Mouse (Mus musculus): ENCODE data around the gene Gm21964. TPM values are rescaled to one million over a fixed set of nuclear protein-coding genes. Genes with fewer than 3 reads are reported as not detected.

The Gm21964 gene
- polyA plus RNA-seq, 1 experiment from 2014 or later = not detected

DNA sequence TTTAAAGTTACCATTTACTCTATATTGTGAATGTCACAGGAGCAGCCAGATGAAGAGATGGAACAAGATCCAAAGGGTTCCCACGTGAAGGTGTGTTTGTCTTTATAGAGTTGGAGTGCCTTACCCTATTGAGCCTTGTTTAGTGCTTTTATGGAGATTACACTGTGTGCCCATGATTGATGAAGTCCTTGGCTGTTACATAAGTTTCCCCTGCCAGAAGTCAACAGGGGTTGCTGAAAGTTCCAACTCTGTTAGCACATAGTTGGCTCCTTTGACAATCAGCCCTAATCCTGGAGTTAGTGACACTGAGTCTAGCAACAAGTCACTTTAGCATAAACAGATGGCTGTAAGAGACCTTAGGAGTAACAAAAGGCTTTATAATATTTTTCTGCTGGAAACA lies 9.1 kb upstream of the Gm21964 start:
- Histone ChIP-seq H3K4me2 (no peak overlapping the region), H3K9me3 (peaks cover 21% of the 10 kb centered on the region), H3K4me3 (no peak overlapping the region), H3K9ac (no peak overlapping the region), H3K27me3 (no peaks in the 10 kb centered on the region), H3K27ac (no peak overlapping the region), H3K36me3 (peaks cover 42% of the 10 kb centered on the region), H3K4me1 (replicated peaks) (no peaks in the 10 kb centered on the region)
- WGBS = 60% methylated on average over 1 of the region's 1 CpGs
- no peak for ATAC-seq (ENCODE audit: low FRiP score)

DNA sequence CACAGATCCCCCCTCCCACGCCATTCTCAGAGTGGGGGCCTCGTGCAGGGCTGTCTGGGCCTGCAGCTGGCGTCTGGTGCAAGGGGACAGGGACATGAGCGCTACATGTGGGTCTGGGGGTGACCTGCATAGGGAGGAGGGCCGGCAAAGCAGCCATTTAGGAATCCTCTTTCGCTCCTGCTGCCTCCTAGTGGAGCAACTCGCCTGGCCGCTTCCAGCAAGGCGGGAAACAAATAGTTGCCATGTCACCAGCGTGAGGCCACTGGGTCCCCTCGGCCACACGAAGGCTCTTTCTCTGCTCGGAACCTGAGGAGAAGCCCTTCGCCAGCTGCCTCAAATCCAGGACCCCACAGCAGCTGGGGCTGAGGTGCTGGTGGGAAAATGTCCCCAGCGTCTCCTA lies 669 bp downstream of the Gm21964 start:
- H3K4me3 ChIP-seq = no peak overlapping the region
- no peaks in the 10 kb centered on the region for H3K27me3 ChIP-seq
- no peaks in the 10 kb centered on the region for H3K4me1 ChIP-seq (replicated peaks)
- H3K4me2 ChIP-seq = no peak overlapping the region
- H3K27ac ChIP-seq = no peak overlapping the region
- no peaks in the 10 kb centered on the region for H3K9me3 ChIP-seq
- WGBS = 84% methylated on average over 15 of the region's 15 CpGs
- no peak overlapping the region for H3K9ac ChIP-seq
- no peaks in the 10 kb centered on the region for H3K36me3 ChIP-seq
- ATAC-seq (ENCODE audit: low FRiP score) = no peak

- WGBS = 95% methylated on average over 3 of the region's 3 CpGs
- Histone ChIP-seq H3K9me3 (no peaks in the 10 kb centered on the region), H3K36me3 (no peaks in the 10 kb centered on the region), H3K4me2 (no peak within 1 kb of the TSS), H3K27ac (no peak within 1 kb of the TSS), H3K9ac (no peak within 1 kb of the TSS), H3K27me3 (no peaks in the 10 kb centered on the region), H3K4me1 (replicated peaks) (no peaks in the 10 kb centered on the region), H3K4me3 (no peak within 1 kb of the TSS)
- no peak for ATAC-seq (ENCODE audit: low FRiP score)
These were observed 1.6 kb downstream of the Gm21964 start, which contains the start of gene Gm17720 for GRCm38 (mm10) chr8:110102653-110103052. TSS of gene Gm17720 (minus strand) at chr8:110102753.

GRCm38 (mm10) chr8:110119715-110120114 lies 18.7 kb downstream of the Gm21964 start:
- ATAC-seq (ENCODE audit: low FRiP score) = no peak
- Histone ChIP-seq H3K36me3 (no peaks in the 10 kb centered on the region), H3K4me3 (no peak overlapping the region), H3K9me3 (no peaks in the 10 kb centered on the region), H3K27ac (no peak overlapping the region), H3K9ac (no peak overlapping the region), H3K4me1 (replicated peaks) (no peaks in the 10 kb centered on the region), H3K27me3 (no peaks in the 10 kb centered on the region), H3K4me2 (no peak overlapping the region)
- WGBS = 39% methylated on average over 6 of the region's 6 CpGs

DNA sequence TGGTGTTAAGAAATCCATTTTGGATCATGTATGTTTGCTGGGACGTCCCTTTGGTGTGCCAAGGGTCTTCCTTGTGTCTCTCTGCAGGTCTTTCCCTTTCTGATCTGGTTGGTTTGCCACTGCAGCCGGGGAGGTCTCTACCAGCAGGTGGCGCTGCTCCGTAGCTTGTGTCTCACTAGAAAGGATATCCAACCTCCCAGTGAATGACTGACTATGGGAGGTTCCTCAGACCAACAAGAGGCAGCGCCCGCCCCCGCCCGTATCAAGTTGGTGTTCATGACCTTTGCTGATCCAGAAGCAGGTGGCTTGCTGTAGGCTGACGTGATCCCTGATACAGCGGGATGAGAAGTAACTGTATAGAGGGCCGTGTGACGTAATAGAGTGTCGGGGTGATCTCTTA lies 29.5 kb downstream of the Gm21964 start:
- H3K36me3 ChIP-seq = no peaks in the 10 kb centered on the region
- 25% methylated on average over 13 of the region's 13 CpGs for WGBS

DNA sequence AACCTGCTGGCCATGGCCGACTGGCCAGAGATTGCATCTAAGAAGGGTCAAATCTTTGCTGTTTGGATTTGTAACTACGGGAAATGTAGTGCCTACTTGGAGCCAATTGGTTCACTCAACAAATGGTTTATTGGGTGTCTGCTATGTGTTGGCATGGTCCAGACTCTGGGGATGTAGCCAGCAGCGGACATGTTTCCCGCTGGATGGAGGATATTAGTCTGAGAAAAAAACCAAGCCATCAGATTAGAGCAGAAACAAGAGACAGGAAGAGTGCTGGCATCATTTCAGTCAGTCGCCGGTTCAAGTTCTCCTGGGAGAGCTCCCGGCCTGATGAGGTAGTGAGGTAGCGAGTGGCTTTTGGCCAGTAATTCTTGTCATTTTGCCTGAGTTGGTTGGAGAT lies 33.2 kb downstream of the Gm21964 start:
- 94% methylated on average over 8 of the region's 8 CpGs for WGBS
- Histone ChIP-seq H3K9me3 (no peaks in the 10 kb centered on the region), H3K4me1 (replicated peaks) (no peaks in the 10 kb centered on the region), H3K9ac (no peak overlapping the region), H3K36me3 (no peaks in the 10 kb centered on the region), H3K4me3 (no peak overlapping the region), H3K4me2 (no peak overlapping the region), H3K27me3 (no peaks in the 10 kb centered on the region), H3K27ac (no peak overlapping the region)
- no peak for ATAC-seq (ENCODE audit: low FRiP score)

More for the DNA sequence above, 29.5 kb downstream of the Gm21964 start:
- no peaks in the 10 kb centered on the region for H3K9me3 ChIP-seq
- peak overlapping the region; percentile 35; the same call in 1 of the 2 replicates for H3K4me2 ChIP-seq
- H3K27me3 ChIP-seq = no peaks in the 10 kb centered on the region
- peak; percentile 24; the same call in 1 of the 2 replicates for ATAC-seq (ENCODE audit: low FRiP score)
- H3K4me1 ChIP-seq (replicated peaks) = no peaks in the 10 kb centered on the region
- no peak overlapping the region for H3K9ac ChIP-seq
- H3K4me3 ChIP-seq = no peak overlapping the region; the same call in 1 of the 2 replicates
- no peak overlapping the region for H3K27ac ChIP-seq

- Histone ChIP-seq H3K9me3 (no peaks in the 10 kb centered on the region), H3K4me1 (replicated peaks) (no peaks in the 10 kb centered on the region), H3K36me3 (no peaks in the 10 kb centered on the region), H3K4me2 (no peak overlapping the region), H3K4me3 (no peak overlapping the region), H3K9ac (no peak overlapping the region), H3K27ac (no peak overlapping the region), H3K27me3 (no peaks in the 10 kb centered on the region)
- WGBS = 67% methylated on average over 7 of the region's 7 CpGs
- no peak for ATAC-seq (ENCODE audit: low FRiP score)
These were observed 34.5 kb downstream of the Gm21964 start for GRCm38 (mm10) chr8:110135515-110135914.

DNA sequence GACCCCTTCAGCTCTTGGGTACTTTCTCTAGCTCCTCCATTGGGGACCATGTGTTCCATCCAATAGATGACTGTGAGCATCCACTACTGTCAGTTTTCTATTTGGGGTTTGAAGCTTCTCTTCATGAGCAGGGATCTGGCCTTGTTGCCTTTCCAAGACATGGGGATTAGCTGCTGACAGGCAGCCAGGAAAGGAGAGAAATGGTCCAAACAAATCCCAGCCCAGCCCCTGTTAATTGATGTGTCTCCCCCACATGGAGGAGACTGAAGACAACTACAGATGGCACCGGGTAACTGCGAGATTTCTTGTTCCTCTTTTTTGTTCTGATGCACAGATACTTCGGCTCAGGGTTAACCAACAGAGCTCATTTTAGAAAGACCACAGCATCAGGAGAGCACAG lies 39.1 kb downstream of the Gm21964 start:
- H3K9me3 ChIP-seq = no peaks in the 10 kb centered on the region
- H3K36me3 ChIP-seq = no peaks in the 10 kb centered on the region
- no peaks in the 10 kb centered on the region for H3K4me1 ChIP-seq (replicated peaks)
- H3K4me2 ChIP-seq = no peak overlapping the region
- H3K4me3 ChIP-seq = no peak overlapping the region
- no peaks in the 10 kb centered on the region for H3K27me3 ChIP-seq
- H3K27ac ChIP-seq = no peak overlapping the region
- no peak for ATAC-seq (ENCODE audit: low FRiP score)
- no peak overlapping the region for H3K9ac ChIP-seq
- 73% methylated on average over 3 of the region's 3 CpGs for WGBS

DNA sequence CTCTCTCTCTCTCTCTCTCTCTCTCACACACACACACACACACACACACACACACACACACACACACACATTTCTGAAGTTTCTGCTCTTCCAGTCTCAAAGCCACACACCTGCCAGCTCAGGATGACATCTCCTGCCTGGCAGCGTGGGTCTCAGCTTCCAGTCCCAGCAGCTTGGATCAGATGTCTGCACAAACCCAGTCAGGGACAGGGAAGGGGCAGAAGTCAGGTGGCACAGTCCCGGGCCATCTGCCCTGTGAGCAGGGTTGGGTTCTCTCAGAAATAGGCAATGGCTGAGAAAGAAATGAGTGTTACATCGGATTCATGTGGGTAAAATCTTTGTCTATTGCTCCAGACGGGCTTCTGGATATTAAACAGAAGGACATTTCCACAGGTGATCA lies 39.8 kb downstream of the Gm21964 start:
- Histone ChIP-seq H3K9ac (no peak overlapping the region), H3K4me1 (replicated peaks) (no peaks in the 10 kb centered on the region), H3K36me3 (no peaks in the 10 kb centered on the region), H3K27ac (no peak overlapping the region), H3K27me3 (no peaks in the 10 kb centered on the region), H3K4me3 (no peak overlapping the region), H3K4me2 (no peak overlapping the region), H3K9me3 (no peaks in the 10 kb centered on the region)
- 82% methylated on average over 4 of the region's 4 CpGs for WGBS
- ATAC-seq (ENCODE audit: low FRiP score) = no peak

GRCm38 (mm10) chr8:110145538-110145937 lies 44.5 kb downstream of the Gm21964 start:
- no peaks in the 10 kb centered on the region for H3K36me3 ChIP-seq
- no peaks in the 10 kb centered on the region for H3K27me3 ChIP-seq
- ATAC-seq (ENCODE audit: low FRiP score) = peak; percentile 43; the same call in 1 of the 2 replicates
- H3K4me1 ChIP-seq (replicated peaks) = no peaks in the 10 kb centered on the region
- no peak overlapping the region for H3K4me3 ChIP-seq
- no peak overlapping the region for H3K9ac ChIP-seq
- no peak overlapping the region for H3K4me2 ChIP-seq
- H3K27ac ChIP-seq = no peak overlapping the region
- WGBS = 0% methylated on average over 4 of the region's 4 CpGs
- no peaks in the 10 kb centered on the region for H3K9me3 ChIP-seq

GRCm38 (mm10) chr8:110152951-110153350 lies 51.9 kb downstream of the Gm21964 start:
- 72% methylated on average over 6 of the region's 6 CpGs for WGBS
- H3K27ac ChIP-seq = no peak overlapping the region
- H3K9ac ChIP-seq = no peak overlapping the region
- peaks cover 3% of the 10 kb centered on the region; the same call in 1 of the 2 replicates for H3K27me3 ChIP-seq
- no peaks in the 10 kb centered on the region for H3K9me3 ChIP-seq
- H3K36me3 ChIP-seq = no peaks in the 10 kb centered on the region
- no peak overlapping the region for H3K4me3 ChIP-seq
- ATAC-seq (ENCODE audit: low FRiP score) = no peak
- H3K4me1 ChIP-seq (replicated peaks) = no peaks in the 10 kb centered on the region
- no peak overlapping the region for H3K4me2 ChIP-seq
